ENCODE assay signal across 12 mouse cellular contexts in genomic region chr8:125556706-125557105, GRCm38 (mm10). TPM values are rescaled to one million over a fixed set of nuclear protein-coding genes. Genes with fewer than 3 reads are reported as not detected.
DNase-seq lines count a peak whose midpoint lies in the region; ATAC-seq and TF ChIP-seq lines count a peak whose summit lies in the region.
"Had no signal": no experiment of that assay in that cellular context is flagged by ENCODE, and none has a peak within 500 bp of the region (broad histone marks: within the 10 kb centered on the region; RNA-seq: fewer than 3 reads in every experiment).

No protein-coding gene starts in this region.

- no peak for TF ChIP-seq CTCF in left cerebral cortex, adult 2 months (IDR thresholded peaks at IDR 0.05)

- peaks cover 11% of the 10 kb centered on the region; the same call in 1 of the 2 replicates for H3K27me3 ChIP-seq in embryonic facial prominence, embryonic 13.5 days
- 0 out of 2 replicates have a peak, but pooled peaks cover 3% of the 10 kb centered on the region for H3K27me3 ChIP-seq in embryonic facial prominence, embryonic 10.5 days (replicated peaks; ENCODE audit: low read depth, poor library complexity, severe bottlenecking)

- H3K4me3 ChIP-seq in embryonic facial prominence, embryonic 13.5 days = no peak overlapping the region
- H3K4me3 ChIP-seq in embryonic facial prominence, embryonic 10.5 days = no peak overlapping the region
- no peak overlapping the region for H3K4me3 ChIP-seq in left cerebral cortex, adult 2 months

- peaks cover 79% of the 10 kb centered on the region for H3K4me1 ChIP-seq in embryonic facial prominence, embryonic 13.5 days
- H3K4me1 ChIP-seq in embryonic facial prominence, embryonic 10.5 days = peaks cover 72% of the 10 kb centered on the region

- H3K27ac ChIP-seq in embryonic facial prominence, embryonic 13.5 days = peak overlapping the region; percentile 55; the same call in 1 of the 2 replicates
- no peak overlapping the region for H3K27ac ChIP-seq in embryonic facial prominence, embryonic 10.5 days (replicated peaks)
- 0 out of 2 replicates have a peak overlapping the region, but pooled peaks have one; percentile 28 for H3K27ac ChIP-seq in left cerebral cortex, adult 2 months

- no peak overlapping the region for H3K4me2 ChIP-seq in embryonic facial prominence, embryonic 13.5 days
- H3K4me2 ChIP-seq: liver, embryonic 11.5 days had no signal

- 0 out of 2 replicates have a peak, but pooled peaks cover 3% of the 10 kb centered on the region for H3K36me3 ChIP-seq in embryonic facial prominence, embryonic 13.5 days
- no peaks in the 10 kb centered on the region for H3K36me3 ChIP-seq in embryonic facial prominence, embryonic 10.5 days (replicated peaks)

- DNase-seq in embryonic facial prominence, embryonic 10.5 days (ENCODE audit: low spot score) = no peak
- DNase-seq in left cerebral cortex, adult 2 months (ENCODE audit: extremely low spot score in 1 of 2, low spot score in 2 of 2) = no peak
- no peak for DNase-seq in left cerebral cortex, adult 18-20 months (ENCODE audit: low spot score in 2 of 2)
- DNase-seq in cerebellum, postnatal 25 days = peak; percentile 51 to 67
- DNase-seq in kidney, postnatal 14 days = peak; percentile 66
- DNase-seq in spleen, adult 12 weeks (ENCODE audit: low spot score) = no peak
- DNase-seq in gastrocnemius, postnatal 25 days = no peak
- DNase-seq: adrenal gland, postnatal 10 days; gastrocnemius, postnatal 36 days; thymus, postnatal 36 days had no signal

- ATAC-seq in embryonic facial prominence, embryonic 13.5 days (ENCODE audit: insufficient number of reproducible peaks, insufficient read depth, low FRiP score, low TSS enrichment, low read depth) = no peak

- no peaks in the 10 kb centered on the region for H3K9me3 ChIP-seq in embryonic facial prominence, embryonic 13.5 days
- H3K9me3 ChIP-seq in embryonic facial prominence, embryonic 10.5 days = no peaks in the 10 kb centered on the region

- intact Hi-C loops in left cerebral cortex, adult 2 months (cut with DNase I) = loop anchor here (5.0 kb wide), 1 partner anchor 54 kb away; no protein-coding TSS in a partner anchor

- 84% methylated on average over 5 of the region's 5 CpGs for WGBS in embryonic facial prominence, embryonic 13.5 days
- WGBS in embryonic facial prominence, embryonic 10.5 days = 90% methylated on average over 5 of the region's 5 CpGs

- no peak overlapping the region for H3K9ac ChIP-seq in embryonic facial prominence, embryonic 13.5 days

RNA-seq across cellular contexts. Expression of gene Sipa1l2, which starts 12.9 kb away (rescaled TPM):
- polyA plus RNA-seq in embryonic facial prominence, embryonic 13.5 days (2015; fragmentation: Nextera tagmentation; extraction: Ambion mirVana) = 17.9 and 18.0 TPM in 2 replicates
- polyA plus RNA-seq in embryonic facial prominence, embryonic 10.5 days (2016; fragmentation: Nextera tagmentation; extraction: Ambion mirVana) = 12.7 and 14.8 TPM in 2 replicates
- total RNA-seq in left cerebral cortex, adult 2 months (2021) = 10 to 100 TPM; 44.1 to 47.9 TPM
- total RNA-seq in left cerebral cortex, adult 18-20 months (2021) = 10 to 100 TPM; 42.4 to 43.1 TPM
- 1 to 10 TPM; 5.5 to 8.2 TPM for total RNA-seq in gastrocnemius, postnatal 25 days (2021)

Comparison
In these comparisons a context has a peak if more than half of its experiments do, and no peak if none do; other contexts are left out.
1. DNase-seq: peak in cerebellum, postnatal 25 days (2 of 2) and kidney, postnatal 14 days (single experiment); none in embryonic facial prominence, embryonic 10.5 days (single experiment), left cerebral cortex, adult 2 months (0 of 2), left cerebral cortex, adult 18-20 months (0 of 2), spleen, adult 12 weeks (single experiment) and gastrocnemius, postnatal 25 days (single experiment).
2. RNA of gene Sipa1l2, which starts 12.9 kb away (total RNA-seq): 44.1 to 47.9 TPM in left cerebral cortex, adult 2 months and 42.4 to 43.1 TPM in left cerebral cortex, adult 18-20 months; 5.5 to 8.2 TPM in gastrocnemius, postnatal 25 days; every median in the first group is over 4 times any median in the second.